Mouse (Mus musculus) B cell, adult 2 months (primary cell): ENCODE measurements around the gene Sec24a.
"Not testable (repeated sequence)": the region's sequence is repeated elsewhere in the genome, so short reads cannot be mapped to it uniquely, and the experiment has no call there.

Experiments
- DNase-seq, 2 experiments: peaks; one replicate each; pipeline ENCODE4 v3.0.0; 2022

Sec24a gene

DNA sequence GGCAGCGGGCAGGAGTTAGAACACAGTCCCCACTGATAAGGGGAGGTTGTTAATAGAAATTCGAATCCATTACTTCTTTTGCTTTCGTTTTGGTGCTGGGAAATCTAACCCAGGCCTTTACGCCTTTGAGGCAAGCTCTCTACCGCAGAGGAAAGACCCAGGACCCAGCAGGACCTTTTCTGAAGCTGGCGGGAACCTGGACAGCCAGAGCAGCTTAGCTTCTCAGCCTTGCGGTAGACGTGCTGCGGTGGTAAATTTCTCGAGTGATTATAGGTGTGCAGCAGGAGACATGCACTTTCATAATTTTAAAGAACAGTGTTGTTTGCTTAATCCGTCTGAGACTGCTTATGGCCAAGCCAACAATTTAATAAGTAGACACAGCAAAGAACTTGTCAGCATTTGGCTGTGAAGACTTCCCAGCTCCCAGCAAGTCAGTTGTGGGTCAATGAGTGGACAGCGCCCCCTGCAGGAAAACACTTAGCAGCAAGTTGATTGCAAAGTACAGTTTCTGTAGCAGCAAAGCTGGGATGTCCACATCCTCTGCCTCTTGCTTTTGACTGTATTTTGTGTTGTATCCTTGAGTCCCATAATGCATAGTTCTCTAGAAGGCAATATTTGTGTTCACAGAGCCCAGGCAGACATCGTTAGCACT is 82.0 kb downstream of the Sec24a start:
- peak; percentile 93 to 94 for DNase-seq

DNA sequence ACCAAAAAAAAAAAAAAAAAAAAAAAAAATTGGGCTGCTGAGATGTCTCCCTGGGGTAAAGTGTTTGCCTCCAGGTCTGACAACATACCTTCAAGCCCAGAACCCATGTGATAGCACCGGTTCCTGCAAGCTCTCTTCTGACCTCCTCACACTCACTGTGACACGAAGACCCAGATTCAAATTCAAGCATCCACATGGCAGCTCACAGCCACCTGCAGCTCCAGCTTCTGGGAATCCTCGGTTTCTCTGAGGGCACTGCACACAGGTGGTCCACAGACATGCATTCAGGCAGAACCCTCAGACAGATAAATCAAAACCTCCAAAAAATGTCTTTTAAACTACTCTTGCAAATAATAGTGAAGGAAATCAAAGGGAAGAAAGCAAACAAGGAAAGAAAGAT is 84.0 kb downstream of the Sec24a start:
- no peak for DNase-seq

DNA sequence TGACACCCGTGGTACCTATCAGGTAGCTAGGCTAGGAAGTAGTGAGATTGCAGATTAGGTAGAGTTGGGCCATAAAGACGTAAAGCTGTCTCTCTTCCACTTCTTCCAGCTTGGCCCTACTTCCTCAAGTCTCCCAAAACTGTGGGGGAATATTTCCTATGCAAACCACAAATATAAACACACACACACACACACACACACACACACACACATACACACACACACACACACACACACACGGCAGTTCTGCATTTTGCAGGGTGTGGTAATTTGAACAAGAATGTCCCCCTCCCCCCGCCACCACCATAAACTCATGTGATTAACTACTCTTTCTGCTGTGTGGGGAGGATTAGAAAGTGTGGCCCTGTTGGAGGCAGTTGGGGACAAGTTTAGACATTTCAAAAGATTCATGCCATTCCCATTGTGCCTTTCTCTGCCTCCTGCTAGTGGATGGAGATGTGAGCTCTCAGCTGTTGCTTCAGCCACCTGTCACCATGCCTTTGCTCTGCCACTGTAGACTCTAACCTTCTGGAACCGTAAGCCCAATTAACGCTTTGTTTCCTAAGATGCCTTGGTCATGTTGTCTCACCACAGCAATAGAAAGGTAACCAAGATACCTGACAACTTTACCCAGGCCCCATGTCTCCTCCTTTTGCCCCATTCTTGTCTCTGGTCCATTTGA is 85.6 kb downstream of the Sec24a start:
- DNase-seq: peak; percentile 20 to 34

DNA sequence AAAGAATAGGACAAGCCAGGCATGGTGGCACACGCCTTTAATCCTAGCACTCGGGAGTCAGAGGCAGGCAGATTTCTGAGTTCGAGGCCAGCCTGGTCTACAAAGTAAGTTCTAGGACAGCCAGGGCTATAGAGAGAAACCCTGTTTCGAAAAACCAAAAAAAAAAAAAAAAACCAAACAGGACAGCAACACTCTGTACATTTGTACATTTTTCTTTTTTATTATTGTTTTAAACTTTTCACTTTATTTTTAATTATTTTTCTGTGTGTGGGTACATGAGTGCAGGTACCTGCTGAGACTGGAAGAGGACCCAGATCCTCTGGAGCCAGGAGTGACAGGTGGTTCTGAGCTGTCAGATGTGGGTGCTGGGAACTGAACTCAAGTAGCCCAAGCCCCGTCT is 88.0 kb downstream of the Sec24a start:
- no peak for DNase-seq

DNA sequence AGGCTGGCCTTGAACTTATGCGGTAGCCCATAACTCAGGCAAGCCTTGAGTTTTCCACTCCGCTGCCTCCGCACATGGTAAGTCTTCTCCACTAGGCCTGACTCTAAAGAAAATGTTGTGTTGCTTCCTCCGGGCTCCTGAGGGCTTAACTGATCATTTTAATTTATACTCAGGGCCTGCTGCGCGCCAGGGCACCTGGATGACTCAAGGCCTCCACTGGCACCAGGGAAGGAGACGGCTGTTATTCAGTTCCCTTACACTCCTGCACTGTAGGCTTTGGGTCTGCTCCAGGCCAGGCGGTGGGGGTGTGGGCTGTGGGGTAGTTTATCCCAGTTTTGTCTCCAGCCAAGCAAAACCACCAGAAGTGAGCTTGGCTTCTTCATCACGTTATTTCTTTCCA is 90.1 kb downstream of the Sec24a start:
- DNase-seq: no peak

DNA sequence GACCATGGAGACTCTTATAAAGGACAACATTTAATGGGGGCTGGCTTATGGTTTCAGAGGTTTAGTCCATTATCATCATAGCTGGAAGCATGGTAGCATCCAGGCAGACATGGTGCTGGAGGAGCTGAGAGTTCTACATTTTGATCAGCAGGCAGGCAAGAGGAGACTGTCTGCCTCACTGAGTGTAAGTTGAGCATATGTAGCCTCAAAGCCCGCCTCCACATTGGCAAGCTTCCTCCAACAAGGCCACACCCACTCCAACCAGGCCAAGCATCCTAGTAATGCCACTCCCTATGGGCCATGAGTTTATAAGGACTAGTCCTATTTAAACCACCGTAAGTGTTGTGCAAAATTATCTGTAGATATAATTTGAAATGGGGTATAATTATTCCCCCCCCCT is 92.1 kb downstream of the Sec24a start:
- no peak for DNase-seq

DNA sequence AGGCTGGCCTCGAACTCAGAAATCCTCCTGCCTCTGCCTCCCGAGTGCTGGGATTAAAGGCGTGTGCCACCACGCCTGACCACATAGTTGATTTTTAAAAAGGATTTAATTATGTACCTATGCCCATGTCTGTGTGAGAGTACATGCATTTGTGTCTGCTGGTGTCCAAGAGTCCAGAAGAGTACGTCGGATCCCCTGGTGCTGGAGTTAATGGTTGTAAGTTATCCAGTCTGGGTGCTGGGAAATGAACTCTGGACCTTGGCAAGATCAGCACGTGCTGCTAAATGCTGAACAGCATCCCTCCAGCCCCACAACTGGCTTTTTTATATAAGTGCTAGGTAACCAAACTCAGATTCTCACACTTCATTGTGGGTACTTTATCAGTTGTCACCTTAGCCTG is 92.6 kb downstream of the Sec24a start:
- DNase-seq: no peak

DNA sequence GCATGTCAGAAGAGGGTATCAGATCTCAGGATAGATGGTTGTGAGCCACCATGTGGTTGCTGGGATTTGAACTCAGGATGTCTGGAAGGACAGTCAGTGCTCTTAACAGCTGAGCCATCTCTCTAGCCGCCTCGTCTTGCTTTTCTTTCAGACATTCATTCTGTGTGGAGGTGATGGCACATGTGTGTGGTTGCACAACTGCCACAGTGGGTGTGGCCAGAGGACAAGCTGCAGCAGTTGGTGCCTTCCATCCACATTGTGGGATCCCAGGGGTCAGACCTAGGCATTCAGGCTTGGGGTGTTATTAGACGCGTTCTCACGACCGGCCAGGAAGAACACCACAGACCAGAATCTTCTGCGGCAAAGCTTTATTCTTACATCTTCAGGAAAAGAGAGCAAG is 98.7 kb downstream of the Sec24a start:
- DNase-seq: not testable (repeated sequence)

DNA sequence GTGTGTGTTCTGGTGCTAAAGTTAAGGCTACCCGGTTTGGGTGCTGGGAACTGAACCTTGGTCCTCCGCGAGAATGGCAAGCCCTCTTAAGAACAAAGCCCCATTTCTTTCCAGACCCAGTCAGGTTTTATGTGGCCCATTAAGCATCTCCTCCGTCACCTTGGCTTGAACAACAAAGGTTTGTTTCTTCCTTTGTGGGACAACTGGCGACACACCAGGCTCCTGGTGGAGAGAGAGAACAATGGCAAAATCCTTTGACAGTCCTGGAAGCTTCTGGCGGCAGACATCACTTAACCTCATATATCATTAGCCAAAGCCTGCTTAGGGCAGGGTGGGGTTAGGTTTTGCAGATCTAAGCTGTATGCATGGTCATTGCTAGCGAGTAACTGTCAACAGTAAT is 100.8 kb downstream of the Sec24a start:
- DNase-seq: no peak

DNA sequence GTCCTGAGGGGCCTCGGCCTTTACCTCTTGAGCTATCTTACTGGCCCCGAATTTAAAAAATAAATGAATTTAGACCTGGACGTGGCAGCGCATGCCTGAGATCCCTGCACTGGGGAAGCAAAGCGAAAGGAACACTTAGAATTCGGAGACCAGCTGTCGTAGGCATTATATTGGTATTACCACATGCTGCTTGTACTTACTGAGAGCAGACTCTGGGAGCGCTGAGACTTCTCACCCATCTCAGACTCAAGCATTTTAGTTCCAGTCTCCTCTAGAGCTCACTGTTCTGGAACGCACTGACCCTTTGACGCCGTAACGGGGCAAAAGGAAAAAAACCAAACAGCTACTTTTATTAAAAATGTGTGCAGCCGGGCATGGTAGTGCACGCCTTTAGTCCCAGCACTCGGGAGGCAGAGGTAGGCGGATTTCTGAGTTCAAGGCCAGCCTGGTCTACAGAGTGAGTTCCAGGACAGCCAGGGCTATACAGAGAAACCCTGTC is 101.5 kb downstream of the Sec24a start:
- DNase-seq: no peak

DNA sequence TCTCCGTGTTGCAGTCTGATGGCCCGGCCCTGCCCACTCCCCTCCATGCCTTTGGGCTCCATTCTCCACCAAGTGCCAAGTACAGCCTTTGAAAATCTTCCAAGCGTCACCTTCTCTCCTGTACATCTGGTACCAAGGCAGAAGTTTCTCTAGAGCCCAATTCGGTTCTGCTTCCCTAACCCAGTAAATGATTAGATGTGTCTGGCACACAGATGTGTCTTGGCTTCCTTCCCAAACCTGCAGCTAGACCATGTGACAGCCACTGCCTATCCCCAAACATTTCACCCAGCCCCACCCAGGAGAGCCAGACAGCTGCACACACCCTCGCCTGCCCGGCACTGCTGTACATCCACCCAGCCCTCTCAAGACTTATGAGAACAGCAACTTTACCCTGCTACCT is 104.7 kb downstream of the Sec24a start:
- no peak for DNase-seq

DNA sequence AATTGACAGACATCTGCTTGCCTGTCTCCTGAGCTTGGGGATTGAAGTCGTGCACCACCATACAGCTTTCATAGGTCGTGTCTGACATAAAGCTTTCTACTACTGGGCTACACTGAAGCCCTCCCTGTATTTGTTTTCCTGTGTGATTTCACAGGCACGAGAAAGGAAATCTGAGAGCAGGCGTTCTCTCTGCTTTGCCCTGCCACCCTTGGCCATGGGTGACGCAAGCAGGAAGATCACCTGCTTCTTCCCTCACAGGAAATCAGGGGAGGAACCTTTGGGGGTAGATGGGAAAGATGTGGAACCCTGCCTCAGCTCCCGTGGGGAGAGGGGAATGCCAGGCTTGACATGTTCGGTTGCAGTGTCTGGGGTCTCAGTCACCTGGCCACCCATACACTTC is 105.1 kb downstream of the Sec24a start:
- no peak for DNase-seq

DNA sequence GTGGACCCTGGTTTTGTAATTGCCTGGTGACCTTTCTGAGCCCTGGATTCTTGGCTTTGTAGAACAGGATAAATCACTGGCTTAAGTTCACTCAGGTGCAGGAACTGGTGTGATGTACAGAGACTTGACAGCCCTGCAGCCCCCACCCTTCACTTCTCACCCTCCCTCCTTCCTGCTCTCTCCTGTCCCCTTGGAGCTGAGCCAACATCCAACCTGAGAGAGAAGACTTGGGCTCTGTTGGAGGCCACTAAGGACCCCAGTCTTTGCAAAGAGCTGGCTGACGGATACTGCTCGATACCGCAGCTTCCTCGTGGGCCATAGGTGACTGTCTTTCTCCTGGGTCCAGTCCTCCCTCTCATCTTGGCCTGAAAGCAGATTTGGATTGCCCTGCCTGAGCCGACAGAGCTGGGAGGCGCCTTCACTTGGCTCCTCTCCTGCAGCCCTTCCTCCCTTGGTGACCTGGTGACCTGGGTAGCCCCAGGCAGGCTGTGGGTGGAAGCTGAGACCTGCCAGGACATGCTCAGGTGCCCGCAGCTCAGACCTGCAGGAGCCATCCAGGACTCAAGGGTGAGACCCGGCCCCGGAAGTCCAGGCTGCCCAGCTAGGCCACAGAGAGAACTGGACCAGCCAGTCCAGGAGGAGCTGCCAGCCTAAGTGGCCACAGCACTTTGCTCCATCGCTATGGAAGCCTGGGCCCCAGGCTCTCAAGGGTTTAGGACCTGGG is 106.5 kb downstream of the Sec24a start:
- no peak for DNase-seq

DNA sequence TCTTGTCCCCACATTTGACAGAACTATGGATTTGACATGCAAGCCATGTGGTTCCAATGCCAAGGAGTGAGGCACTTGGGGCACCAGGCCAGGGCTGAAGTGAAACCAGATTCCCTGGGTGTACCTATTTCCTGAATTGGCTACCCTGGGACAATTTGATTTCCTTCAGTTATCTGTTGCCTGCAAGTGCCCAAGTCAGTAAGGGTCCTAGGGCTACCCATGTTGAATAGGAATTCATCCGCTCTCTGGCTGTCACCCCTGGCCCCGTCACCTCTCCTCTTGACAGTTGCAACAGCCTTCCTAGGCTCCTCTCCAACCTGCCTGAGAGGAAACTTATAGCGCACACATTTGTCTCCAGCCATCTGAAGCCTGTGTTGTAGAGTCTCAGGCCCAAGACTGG is 108.5 kb downstream of the Sec24a start:
- no peak for DNase-seq

DNA sequence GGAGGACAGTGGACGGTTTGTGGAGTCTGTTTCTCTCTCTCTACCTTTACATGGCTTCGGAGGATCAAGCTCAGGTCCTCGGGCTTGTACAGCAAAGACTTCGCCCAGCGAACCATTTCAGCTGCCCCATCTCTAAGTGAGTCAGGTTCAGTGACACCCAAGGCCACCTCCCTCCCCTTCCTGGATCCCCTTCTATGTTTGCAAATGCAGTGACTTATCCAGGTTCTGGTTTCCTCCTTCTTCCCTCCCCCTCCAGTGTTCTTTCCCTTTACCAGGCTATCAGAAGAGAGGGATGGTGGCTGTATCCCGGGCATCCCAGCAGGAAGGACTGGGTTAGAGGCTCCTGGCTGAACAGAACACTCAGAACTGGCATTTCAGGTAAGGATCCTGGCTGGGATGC is 109.7 kb downstream of the Sec24a start:
- DNase-seq: no peak

DNA sequence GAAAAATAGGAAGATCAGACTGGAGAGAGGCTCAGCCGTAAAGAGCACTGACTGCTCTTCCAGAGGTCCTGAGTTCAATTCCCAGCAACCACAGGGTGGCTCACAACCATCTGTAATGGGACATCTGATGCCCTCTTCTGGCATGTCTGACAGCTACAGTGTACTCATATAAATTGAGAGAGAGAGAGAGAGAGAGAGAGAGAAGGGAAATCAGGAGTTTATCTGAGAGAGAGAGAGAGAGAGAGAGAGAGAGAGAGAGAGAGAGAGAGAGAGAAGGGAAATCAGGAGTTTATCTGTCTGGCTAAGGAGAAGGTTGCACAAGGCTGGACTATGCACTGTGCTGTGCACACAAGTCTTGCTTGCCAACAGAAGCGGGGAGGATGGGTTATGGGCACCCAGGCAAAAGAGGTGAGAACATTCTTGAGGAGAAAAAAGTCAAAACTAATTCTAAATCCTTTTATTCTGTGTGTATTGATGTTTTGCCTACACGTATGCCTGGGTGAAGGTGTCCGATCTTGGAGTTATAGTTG is 110.5 kb downstream of the Sec24a start:
- DNase-seq: no peak

DNA sequence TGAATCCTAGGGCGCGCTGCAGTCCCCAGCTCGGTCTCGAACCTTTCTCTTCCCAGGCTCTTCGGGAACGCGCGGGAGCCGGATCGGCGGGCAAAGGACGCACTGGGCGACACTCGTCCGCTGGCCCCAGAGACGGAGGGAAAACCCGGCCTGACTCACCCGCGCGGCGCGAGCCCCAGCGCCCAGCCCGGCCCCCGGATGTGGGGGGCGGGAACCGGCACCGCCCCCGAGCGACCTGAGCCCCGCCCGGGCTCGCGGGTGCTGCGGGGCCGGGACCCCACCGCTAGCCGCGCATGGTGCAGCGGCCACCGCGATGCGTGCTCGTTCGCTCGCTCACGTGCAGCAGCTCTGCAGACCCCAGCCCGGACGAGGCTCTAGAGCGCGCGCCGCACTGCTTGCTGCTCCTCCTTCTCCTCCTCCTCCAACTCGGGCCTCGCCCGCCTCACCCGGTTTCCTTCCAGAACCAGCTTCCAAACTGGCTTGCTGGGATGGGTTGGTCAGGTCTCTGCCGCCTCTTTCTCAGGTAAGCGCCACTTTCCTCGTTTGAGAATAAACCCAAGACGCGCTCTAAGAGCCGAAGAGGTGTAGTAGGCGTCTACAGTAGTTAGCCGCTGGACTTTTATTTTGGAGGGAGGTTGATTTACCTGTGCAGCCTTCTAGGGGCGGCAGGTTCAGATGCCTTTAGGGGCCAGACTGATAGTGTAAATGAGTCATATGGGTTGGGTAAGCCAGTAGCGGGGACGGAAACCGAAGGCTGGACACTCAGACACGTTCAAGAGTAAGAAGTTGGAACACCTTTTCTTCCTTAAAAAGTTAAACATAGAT is 112.5 kb downstream of the Sec24a start, which contains the start of the genes N4bp3 and D930048N14Rik:
N4bp3 (minus strand) TSS at position 152 of the 825 bp plus-strand sequence.
D930048N14Rik (plus strand) TSS at position 264 of the 825 bp plus-strand sequence.
- DNase-seq: peak; percentile 84 to 86

DNA sequence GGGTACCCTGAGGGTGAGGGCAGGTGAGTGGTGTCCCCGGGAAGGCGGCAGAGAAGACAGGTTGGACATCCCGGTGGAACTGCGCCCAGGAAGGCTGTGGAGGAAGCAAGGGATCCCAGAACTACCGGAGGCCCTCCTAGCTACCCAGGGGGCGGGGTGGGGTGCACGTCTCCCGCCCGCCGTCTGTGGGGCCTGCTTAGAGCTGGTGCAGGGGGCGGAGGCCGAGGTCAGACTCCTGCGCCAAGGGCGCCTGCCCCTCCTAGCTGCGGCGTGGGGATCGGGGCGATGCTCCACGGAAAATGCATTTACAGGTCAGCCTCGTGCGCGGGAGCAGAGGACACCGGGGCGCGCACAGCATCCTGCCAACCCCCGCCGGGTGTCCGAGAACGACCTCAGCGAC is 113.2 kb downstream of the Sec24a start:
- DNase-seq: peak in 1 of 2 experiments; percentile 50

DNA sequence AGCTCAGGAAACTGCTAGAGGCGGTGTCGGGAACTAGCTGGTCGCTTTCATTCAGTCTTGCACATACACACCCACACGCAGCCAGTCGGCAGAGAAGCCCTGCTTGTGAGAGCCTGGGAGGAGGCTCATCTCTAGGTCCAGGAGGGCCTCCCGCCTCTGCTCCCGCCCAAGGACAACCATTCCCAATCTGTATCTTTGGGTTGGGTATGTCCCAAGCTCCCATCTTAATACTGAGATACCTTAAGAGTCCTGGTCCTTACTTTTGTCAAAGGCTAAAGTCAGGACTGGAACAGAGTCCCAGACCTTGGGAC is 113.6 kb downstream of the Sec24a start:
- DNase-seq: peak in 1 of 2 experiments; percentile 30

DNA sequence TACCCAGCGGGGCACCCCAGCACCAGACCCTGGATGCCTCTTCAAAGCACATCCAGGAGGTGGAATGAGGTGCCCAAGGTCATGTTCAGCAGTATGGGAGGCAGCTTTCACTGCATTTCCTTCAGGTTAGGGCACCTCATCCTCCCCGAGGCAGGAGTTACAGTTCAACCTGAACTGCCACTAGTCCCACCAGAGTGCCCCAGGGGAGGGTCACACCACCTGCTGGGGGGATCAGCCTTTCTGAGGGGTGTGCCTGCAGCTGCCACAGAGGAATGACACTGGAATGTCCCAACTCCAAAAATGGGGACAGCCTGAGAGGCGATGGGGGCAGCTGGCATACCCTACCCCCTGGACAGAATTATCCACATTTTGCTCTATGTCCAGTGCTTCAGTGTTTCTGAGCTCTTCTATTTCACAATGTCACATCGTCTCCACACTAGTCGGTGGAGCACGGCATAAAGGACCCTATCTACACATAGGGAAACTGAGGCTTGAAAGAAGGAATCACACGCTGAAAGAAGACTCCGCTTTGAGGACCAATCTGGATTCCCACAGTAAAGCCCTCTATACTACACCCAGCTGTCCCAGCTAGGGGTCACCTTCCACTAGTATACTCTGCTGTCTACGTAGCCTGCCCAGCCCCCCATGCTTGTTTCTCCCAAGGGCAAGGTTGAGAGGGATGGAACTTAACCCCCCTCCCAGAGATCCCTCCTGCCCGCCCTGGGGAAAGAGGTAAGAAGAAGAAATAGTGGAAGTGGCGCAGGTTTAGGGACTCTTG is 114.1 kb downstream of the Sec24a start:
- no peak for DNase-seq

DNA sequence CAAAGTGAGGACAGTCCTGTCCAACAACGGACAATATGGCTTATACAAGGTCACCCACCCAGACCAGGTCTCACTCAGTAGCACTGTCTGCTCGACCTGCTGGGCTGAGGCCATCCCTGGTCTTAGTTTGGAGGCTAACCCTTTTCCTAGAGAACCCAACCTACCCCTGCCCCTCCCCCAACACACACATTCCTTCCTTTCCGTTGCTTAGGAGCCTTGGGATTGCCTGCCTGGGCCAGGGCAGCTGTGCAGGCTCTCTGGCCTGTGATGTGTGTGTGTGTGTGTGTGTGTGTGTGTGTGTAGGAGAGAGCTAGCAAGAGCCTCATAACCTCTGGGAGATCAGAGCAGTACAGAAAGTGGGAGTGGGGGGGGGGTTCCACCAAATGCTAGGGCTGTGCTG is 114.9 kb downstream of the Sec24a start:
- no peak for DNase-seq
